Comparison of ENCODE assay signal across 8 mouse cellular contexts in the genomic region with DNA sequence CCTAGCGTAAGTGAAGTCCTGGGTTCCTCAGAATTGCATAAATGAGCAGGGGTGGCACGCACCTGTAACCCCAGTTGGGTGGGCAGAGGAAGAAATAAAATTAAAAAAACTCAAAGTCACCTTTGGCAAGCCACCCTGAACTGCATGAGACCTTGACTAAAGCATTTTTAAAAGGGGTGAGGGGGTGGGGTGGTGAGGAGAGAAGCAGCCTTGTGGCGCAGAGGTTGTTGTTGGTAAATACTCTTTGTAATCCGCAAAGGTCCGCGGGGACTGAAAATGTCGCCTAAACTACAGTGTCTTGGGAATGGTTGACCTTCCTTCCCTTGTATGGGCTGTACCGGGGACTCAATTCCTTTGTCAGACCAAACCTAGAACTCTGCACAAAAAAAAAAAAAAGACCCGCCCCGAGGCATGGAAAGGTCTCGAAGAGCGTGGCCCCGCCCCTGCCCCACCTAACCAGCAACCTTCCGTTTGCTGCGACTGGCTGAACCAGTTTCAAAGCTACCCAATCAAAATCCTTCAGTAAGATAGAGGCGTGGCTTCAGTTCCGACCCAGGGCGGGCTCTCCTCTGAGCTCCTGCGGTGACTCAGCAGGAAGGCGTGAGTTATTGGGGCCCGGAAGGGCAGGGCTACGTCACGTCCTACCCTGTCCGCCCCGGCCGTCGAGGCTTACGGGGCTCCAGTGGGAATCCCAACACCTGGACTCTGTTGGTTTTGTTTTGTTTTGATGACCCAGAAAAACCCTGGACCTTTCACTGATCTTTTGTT. TPM values are rescaled to one million over a fixed set of nuclear protein-coding genes. Genes with fewer than 3 reads are reported as not detected.
DNase-seq lines count a peak whose midpoint lies in the region; ATAC-seq and TF ChIP-seq lines count a peak whose summit lies in the region.

No protein-coding gene starts in this region.

- DNase-seq in MEL-GATA-1-ER (ENCODE audit: extremely low read depth, low read depth) = peak; percentile 98
- DNase-seq in cerebellum, adult 9-10 months = peak; percentile 94
- peak; percentile 93 for DNase-seq in hindbrain, embryonic 10.5 days (ENCODE audit: low spot score)
- DNase-seq in layer of hippocampus, adult 9-11 months = peak; percentile 98
- peak; percentile 100 for DNase-seq in lung, postnatal 0 days (ENCODE audit: low spot score)
- DNase-seq in ovary, postnatal 14 days (ENCODE audit: low spot score) = peak; percentile 79
- peak; percentile 96 for DNase-seq in thymus, postnatal 14 days

- peak; percentile 93 for ATAC-seq in frontal cortex, adult (ENCODE audit: low TSS enrichment)
- ATAC-seq in lung, postnatal 0 days = peak; percentile 83

- H3K4me3 ChIP-seq in hindbrain, embryonic 10.5 days = peak overlapping the region; percentile 47
- H3K4me3 ChIP-seq in lung, postnatal 0 days (ENCODE audit: low read depth, low read length) = peak overlapping the region; percentile 19

- no peaks in the 10 kb centered on the region for H3K36me3 ChIP-seq in hindbrain, embryonic 10.5 days
- no peaks in the 10 kb centered on the region for H3K36me3 ChIP-seq in lung, postnatal 0 days (ENCODE audit: insufficient read depth, low read length)

- WGBS in hindbrain, embryonic 10.5 days = 9% methylated on average over 28 of the region's 28 CpGs
- 7% methylated on average over 28 of the region's 28 CpGs for WGBS in lung, postnatal 0 days

- TF ChIP-seq CTCF in lung, postnatal 0 days (IDR thresholded peaks at IDR 0.05) = no peak; the same call in 1 of the 2 replicates

- no peaks in the 10 kb centered on the region for H3K27me3 ChIP-seq in hindbrain, embryonic 10.5 days (ENCODE audit: insufficient read depth, poor library complexity, severe bottlenecking)
- H3K27me3 ChIP-seq in lung, postnatal 0 days (replicated peaks; ENCODE audit: insufficient read depth, low read length) = no peaks in the 10 kb centered on the region

- H3K27ac ChIP-seq in hindbrain, embryonic 10.5 days = peak overlapping the region; percentile 92
- peak overlapping the region; percentile 85 for H3K27ac ChIP-seq in lung, postnatal 0 days (ENCODE audit: low read length)

- peak; percentile 76; the same call in 1 of the 2 replicates for TF ChIP-seq EP300 in lung, postnatal 0 days (IDR thresholded peaks at IDR 0.05)

- H3K9ac ChIP-seq in lung, postnatal 0 days (replicated peaks; ENCODE audit: low read depth) = peak overlapping the region; percentile 24; the same call in 1 of the 2 replicates

- no peaks in the 10 kb centered on the region for H3K9me3 ChIP-seq in hindbrain, embryonic 10.5 days
- no peaks in the 10 kb centered on the region for H3K9me3 ChIP-seq in lung, postnatal 0 days (ENCODE audit: low read length)

- peaks cover 35% of the 10 kb centered on the region for H3K4me1 ChIP-seq in hindbrain, embryonic 10.5 days (replicated peaks)
- H3K4me1 ChIP-seq in lung, postnatal 0 days (ENCODE audit: insufficient read depth, low read depth, low read length) = peaks cover 9% of the 10 kb centered on the region

- H3K4me2 ChIP-seq in lung, postnatal 0 days (replicated peaks; ENCODE audit: low read depth, low read length) = peak overlapping the region; percentile 46

RNA-seq across cellular contexts. Expression of a gene that starts 16.9 kb away (rescaled TPM):
- polyA plus RNA-seq in hindbrain, embryonic 10.5 days (2016; fragmentation: Nextera tagmentation; extraction: Ambion mirVana) = 1.3 and 1.6 TPM in 2 replicates
- polyA plus RNA-seq in lung, postnatal 0 days (2015; fragmentation: Nextera tagmentation; extraction: Ambion mirVana) = 1.8 and 2.5 TPM in 2 replicates

RNA-seq across cellular contexts. Expression of a gene that starts 22.5 kb away (rescaled TPM):
- polyA plus RNA-seq in hindbrain, embryonic 10.5 days (2016; fragmentation: Nextera tagmentation; extraction: Ambion mirVana) = not detected in 2 replicates
- 0.24 and 0.35 TPM in 2 replicates for polyA plus RNA-seq in lung, postnatal 0 days (2015; fragmentation: Nextera tagmentation; extraction: Ambion mirVana)

RNA-seq across cellular contexts. Expression of a gene that starts 23.0 kb away (rescaled TPM):
- 274 and 348 TPM in 2 replicates for polyA plus RNA-seq in hindbrain, embryonic 10.5 days (2016; fragmentation: Nextera tagmentation; extraction: Ambion mirVana)
- 75.5 and 87.5 TPM in 2 replicates for polyA plus RNA-seq in lung, postnatal 0 days (2015; fragmentation: Nextera tagmentation; extraction: Ambion mirVana)

RNA-seq across cellular contexts. Expression of a gene that starts 37.2 kb away (rescaled TPM):
- polyA plus RNA-seq in hindbrain, embryonic 10.5 days (2016; fragmentation: Nextera tagmentation; extraction: Ambion mirVana) = 34.8 and 38.1 TPM in 2 replicates
- polyA plus RNA-seq in lung, postnatal 0 days (2015; fragmentation: Nextera tagmentation; extraction: Ambion mirVana) = 18.9 and 21.6 TPM in 2 replicates

Comparison
In these comparisons a context has a peak if more than half of its experiments do, and no peak if none do; other contexts are left out.
1. Peak in every context shown above with its lines: DNase-seq, ATAC-seq, H3K4me3 ChIP-seq and H3K27ac ChIP-seq.